Mouse (Mus musculus): Measurements from ENCODE around the gene Fam227a.

The Fam227a gene

GRCm38 (mm10) chr15:79615501-79615900 lies 43.3 kb downstream of the Fam227a start:
- no peak for DNase-seq (ENCODE audit: low spot score)

GRCm38 (mm10) chr15:79609226-79609625 lies 49.5 kb downstream of the Fam227a start:
- no peak for DNase-seq (ENCODE audit: low spot score)

- DNase-seq (ENCODE audit: low spot score), result no peak
Measured at GRCm38 (mm10) chr15:79608214-79608613, 50.5 kb downstream of the Fam227a start.

- no peak for DNase-seq (ENCODE audit: low spot score)
Measured at GRCm38 (mm10) chr15:79607757-79608156, 51.0 kb downstream of the Fam227a start.

GRCm38 (mm10) chr15:79606161-79606560 lies 52.6 kb downstream of the Fam227a start:
- DNase-seq (ENCODE audit: low spot score), result no peak

GRCm38 (mm10) chr15:79604990-79605665 lies 53.6 kb downstream of the Fam227a start, which contains the start of gene Dmc1:
Gene Dmc1, minus strand, starts transcription at chr15:79605109.
- no peak for DNase-seq (ENCODE audit: low spot score)

GRCm38 (mm10) chr15:79600176-79600575 lies 58.6 kb downstream of the Fam227a start:
- DNase-seq (ENCODE audit: low spot score), result no peak

GRCm38 (mm10) chr15:79598715-79599114 lies 60.0 kb downstream of the Fam227a start:
- no peak for DNase-seq (ENCODE audit: low spot score)

- no peak for DNase-seq (ENCODE audit: low spot score)
Measured at GRCm38 (mm10) chr15:79581581-79581980, 77.2 kb downstream of the Fam227a start.

- no peak for DNase-seq (ENCODE audit: low spot score)
Measured at GRCm38 (mm10) chr15:79577671-79578426, 80.9 kb downstream of the Fam227a start.

- DNase-seq (ENCODE audit: low spot score), result no peak
Measured at GRCm38 (mm10) chr15:79576947-79577346, 81.8 kb downstream of the Fam227a start.

GRCm38 (mm10) chr15:79575543-79576222 lies 83.1 kb downstream of the Fam227a start:
- no peak for DNase-seq (ENCODE audit: low spot score)

GRCm38 (mm10) chr15:79562417-79562816 lies 96.3 kb downstream of the Fam227a start:
- no peak for DNase-seq (ENCODE audit: low spot score)

- no peak for DNase-seq (ENCODE audit: low spot score)
Measured at GRCm38 (mm10) chr15:79559649-79560048, 99.1 kb downstream of the Fam227a start.
